Mouse (Mus musculus) E14TG2a.4 (cell line): ENCODE data around the gene Ostm1.

Experiments used
- CTCF ChIP-seq: conservative IDR thresholded peaks from 2 replicates; pipeline ENCODE4 v1.5.1; 2014; ENCODE audit warnings: low read length
- NANOG ChIP-seq: IDR thresholded peaks from 2 replicates; pipeline ENCODE4 v1.6.1; 2014; ENCODE audit warnings: borderline replicate concordance, low read length, mixed read lengths
- POU5F1 ChIP-seq: IDR thresholded peaks from 2 replicates; pipeline ENCODE4 v1.6.1; 2014; ENCODE audit warnings: low read length, borderline replicate concordance

DNA sequence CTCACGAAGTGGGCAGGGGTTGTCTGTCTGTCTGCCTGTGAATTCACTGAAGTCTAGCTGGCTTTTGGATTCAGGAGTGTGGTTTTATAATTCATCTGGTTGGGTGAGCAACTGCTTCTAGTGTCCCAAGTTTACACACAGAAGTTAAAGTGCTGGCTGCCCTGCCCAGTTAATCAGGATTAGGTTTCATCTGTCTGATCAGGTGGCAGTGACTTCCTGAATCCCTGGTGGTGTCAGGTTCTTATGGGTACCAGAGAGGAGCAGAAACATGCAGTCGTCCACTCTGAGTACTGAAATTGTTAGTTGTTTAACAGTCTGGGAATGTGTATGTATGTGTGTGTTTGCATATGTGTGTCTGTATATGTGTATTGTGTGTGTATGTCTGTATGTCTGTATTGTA lies 108.5 kb downstream of the Ostm1 start:
- TF ChIP-seq CTCF = no peak
- no peak for TF ChIP-seq POU5F1
- no peak for TF ChIP-seq NANOG
